In the genomic region with DNA sequence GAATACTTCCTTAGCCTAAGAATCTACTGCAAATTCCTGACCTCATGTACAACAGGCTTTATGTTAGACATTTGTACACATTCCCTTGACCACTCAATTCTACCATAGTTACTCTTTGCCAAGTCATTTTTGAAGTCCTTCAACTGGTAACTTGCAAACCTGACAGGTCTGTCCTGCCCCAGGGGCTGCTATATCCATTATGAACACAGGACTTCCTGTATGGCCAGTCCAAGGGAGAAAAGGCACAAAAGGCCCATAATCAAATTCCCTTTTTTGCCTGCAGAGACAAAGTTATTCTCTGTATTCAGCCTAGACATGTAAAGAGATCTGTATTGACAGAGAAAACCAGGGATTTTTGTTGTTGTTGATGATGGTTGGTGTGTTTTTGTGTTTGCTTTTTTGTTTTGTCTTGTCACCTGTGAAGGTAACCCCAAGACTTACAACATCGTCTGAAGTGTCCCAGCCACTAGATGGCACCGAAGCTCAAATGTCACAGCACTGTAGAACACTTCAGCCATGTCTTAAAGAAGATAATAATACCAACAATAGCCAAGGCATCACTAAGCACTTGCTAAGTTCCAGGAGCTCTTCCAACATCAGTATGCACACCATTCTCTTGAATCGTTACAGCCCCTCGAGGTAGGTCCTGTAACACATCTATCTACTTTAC, we compare ENCODE assay signal across 9 mouse cellular contexts. TPM values are rescaled to one million over a fixed set of nuclear protein-coding genes. Genes with fewer than 3 reads are reported as not detected.
DNase-seq lines count a peak whose midpoint lies in the region; ATAC-seq and TF ChIP-seq lines count a peak whose summit lies in the region.
"Had no signal": no experiment of that assay in that cellular context is flagged by ENCODE, and none has a peak within 500 bp of the region (broad histone marks: within the 10 kb centered on the region; RNA-seq: fewer than 3 reads in every experiment).

No protein-coding gene starts in this region.

- H3K4me3 ChIP-seq in heart, adult 2 months: no peak overlapping the region
- H3K4me3 ChIP-seq in thymus, adult 2 months (ENCODE audit: control insufficient read depth, insufficient read depth, low read length): no peak overlapping the region
- H3K4me3 ChIP-seq: myocyte had no signal

- 31% methylated on average over 4 of the region's 4 CpGs for WGBS in heart, adult 2 months
- WGBS in thymus, adult 2 months: 51% methylated on average over 4 of the region's 4 CpGs

- peaks cover 7% of the 10 kb centered on the region for H3K36me3 ChIP-seq in heart, adult 2 months (ENCODE audit: control insufficient read depth, insufficient read depth, low read length)
- H3K36me3 ChIP-seq in thymus, adult 2 months (ENCODE audit: control insufficient read depth, insufficient read depth, low read length): no peaks in the 10 kb centered on the region

- no peaks in the 10 kb centered on the region for H3K27me3 ChIP-seq in heart, adult 2 months (ENCODE audit: control insufficient read depth, insufficient read depth, low read length)
- H3K27me3 ChIP-seq in thymus, adult 2 months (ENCODE audit: control insufficient read depth, insufficient read depth, low read length): no peaks in the 10 kb centered on the region

- intact Hi-C loops in heart, adult 2 months (cut with DNase I): loop anchor here (1.0 to 5.0 kb wide), 3 partner anchors 92 to 154 kb away; no protein-coding TSS in a partner anchor
- intact Hi-C loops in heart, postnatal 25 days (cut with DNase I): loop anchor here (1.0 to 5.0 kb wide), 2 partner anchors 92 to 154 kb away; no protein-coding TSS in a partner anchor

- TF ChIP-seq POLR2A in heart, adult 2 months (IDR thresholded peaks at IDR 0.05; ENCODE audit: insufficient read depth, low read depth, low read length): no peak
- TF ChIP-seq POLR2A in thymus, adult 2 months (IDR thresholded peaks at IDR 0.05; ENCODE audit: control insufficient read depth, extremely low read depth, insufficient read depth, low read length, poor library complexity): no peak

- peak; percentile 77 for TF ChIP-seq CTCF in heart, adult 2 months (IDR thresholded peaks at IDR 0.05)
- TF ChIP-seq CTCF in thymus, adult 2 months (IDR thresholded peaks at IDR 0.05; ENCODE audit: borderline replicate concordance, control insufficient read depth, extremely low read depth, insufficient read depth, low read length, poor library complexity): no peak

- no peak for ATAC-seq in monocyte, adult 5-6 weeks (replicated peaks; ENCODE audit: insufficient number of reproducible peaks, low FRiP score, low TSS enrichment, poor library complexity, severe bottlenecking)

- DNase-seq in heart, adult 2 months: peak; percentile 48 to 52
- DNase-seq in heart, postnatal 25 days (ENCODE audit: low spot score): no peak
- peak; percentile 18 for DNase-seq in thymus, adult 2 months
- DNase-seq in thymus, adult 18-20 months: no peak
- DNase-seq in cerebellum, postnatal 25 days: peak; percentile 42 to 70
- DNase-seq in lung, postnatal 14 days: peak; percentile 54
- no peak for DNase-seq in ovary, postnatal 36 days (ENCODE audit: low spot score)

- peak overlapping the region; percentile 68 for H3K27ac ChIP-seq in heart, adult 2 months
- H3K27ac ChIP-seq in thymus, adult 2 months (ENCODE audit: control insufficient read depth, insufficient read depth, low read length): no peak overlapping the region

- H3K4me1 ChIP-seq in heart, adult 2 months (ENCODE audit: control insufficient read depth, insufficient read depth, low read length): peaks cover 18% of the 10 kb centered on the region
- H3K4me1 ChIP-seq in thymus, adult 2 months (replicated peaks; ENCODE audit: control insufficient read depth, insufficient read depth, low read length): no peaks in the 10 kb centered on the region

- no peak overlapping the region for H3K9ac ChIP-seq in heart, adult 2 months (ENCODE audit: low read depth, low read length)

- no peak for TF ChIP-seq EP300 in heart, adult 2 months (IDR thresholded peaks at IDR 0.05; ENCODE audit: insufficient read depth, low read depth, low read length)

- no peaks in the 10 kb centered on the region for H3K79me2 ChIP-seq in heart, adult 2 months (replicated peaks; ENCODE audit: control insufficient read depth, insufficient read depth, low read length)

RNA-seq across cellular contexts. Expression of a gene that starts 47.9 kb away (rescaled TPM):
- 10 to 100 TPM; 70.7 to 78.2 TPM for total RNA-seq in heart, adult 2 months (2021)
- 38.3 and 73.9 TPM in 2 replicates for polyA plus RNA-seq in heart, adult 2 months (2012; rRNA removed)
- 10 to 100 TPM; 88.8 to 99.1 TPM for total RNA-seq in heart, postnatal 25 days (2021)
- polyA plus RNA-seq in thymus, adult 2 months (2012; rRNA removed): 3.2 and 3.7 TPM in 2 replicates
- total RNA-seq in monocyte, adult 5-6 weeks (2017): not detected in 3 replicates
- polyA plus RNA-seq: myocyte had no signal

Comparison
In these comparisons a context has a peak if more than half of its experiments do, and no peak if none do; other contexts are left out.
1. DNase-seq: peak in heart, adult 2 months (2 of 2), thymus, adult 2 months (single experiment), cerebellum, postnatal 25 days (2 of 2) and lung, postnatal 14 days (single experiment); none in heart, postnatal 25 days (single experiment), thymus, adult 18-20 months (0 of 2) and ovary, postnatal 36 days (single experiment).
2. RNA of a gene that starts 47.9 kb away (total RNA-seq): 88.8 to 99.1 TPM in heart, postnatal 25 days and 70.7 to 78.2 TPM in heart, adult 2 months; not detected in monocyte, adult 5-6 weeks; every median in the first group is over 10 times any median in the second.